Mouse (Mus musculus) cortical plate, adult 2 months (tissue): Measurements from ENCODE around the gene Rgs6. TPM values are rescaled to one million over a fixed set of nuclear protein-coding genes. Genes with fewer than 3 reads are reported as not detected.

Experiments
- H3K27ac ChIP-seq: fragments of 200-500 bp; 2 replicates; pipeline ENCODE4 v1.5.1; 2012; ENCODE audit warnings: low read length, control low read depth, inconsistent platforms; ENCODE audit not compliant: insufficient read depth
- H3K4me1 ChIP-seq: fragments of 200-500 bp; 2 replicates; pipeline ENCODE4 v1.6.1; 2011; ENCODE audit warnings: low read length; ENCODE audit not compliant: control insufficient read depth, insufficient read depth
- H3K4me3 ChIP-seq: fragments of 200-500 bp; 2 replicates; pipeline ENCODE4 v1.5.1; 2011; ENCODE audit warnings: mild to moderate bottlenecking, low read length, control low read depth; ENCODE audit not compliant: insufficient read depth
- CTCF ChIP-seq: fragments of 200-500 bp; IDR thresholded peaks from 2 replicates; pipeline ENCODE4 v1.5.1; 2011; ENCODE audit warnings: mild to moderate bottlenecking, control low read depth, low read length; ENCODE audit not compliant: insufficient read depth; ENCODE audit errors: extremely low read depth
- POLR2A ChIP-seq: fragments of 200-500 bp; IDR thresholded peaks from 2 replicates; pipeline ENCODE4 v1.6.1; 2011; ENCODE audit warnings: mild to moderate bottlenecking, low read length, control low read depth; ENCODE audit not compliant: insufficient read depth; ENCODE audit errors: extremely low read depth
- polyA plus RNA-seq: library from polyadenylated mRNA; depleted of rRNA; stranded (reverse); fragments of >200 nt; gene quantifications from 2 replicates; pipeline ENCODE4 v1.2.3, GENCODE M21; 2012

The Rgs6 gene
- polyA plus RNA-seq, 1 experiment = 40.0 TPM

GRCm38 (mm10) chr12:82815982-82816381 is 227.9 kb downstream of the Rgs6 start:
- H3K27ac ChIP-seq = no peak overlapping the region
- H3K4me3 ChIP-seq = no peak overlapping the region
- H3K4me1 ChIP-seq = peaks cover 7% of the 10 kb centered on the region
- TF ChIP-seq POLR2A (no peak), CTCF (no peak)

DNA sequence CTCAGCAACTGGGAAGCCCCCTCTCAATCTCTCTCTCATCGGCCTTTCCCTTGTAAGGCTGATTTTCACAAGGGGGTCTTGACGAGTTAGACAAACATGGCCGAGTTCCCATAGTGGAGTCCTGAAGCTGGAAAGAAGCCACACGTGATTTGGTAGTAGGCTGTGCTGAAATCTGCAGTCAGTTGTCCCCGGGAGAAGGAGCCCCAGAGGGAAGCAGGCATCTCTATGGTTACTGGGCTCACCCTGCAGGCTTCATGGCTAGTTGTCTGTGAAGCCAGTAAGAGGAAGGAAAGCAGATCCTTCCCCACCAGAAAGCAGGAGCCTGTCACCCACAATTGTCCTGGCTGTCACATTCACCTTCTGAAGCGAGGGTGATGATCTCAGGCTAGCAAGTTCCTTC is 231.2 kb downstream of the Rgs6 start:
- Histone ChIP-seq H3K4me3 (no peak overlapping the region), H3K4me1 (peaks cover 13% of the 10 kb centered on the region), H3K27ac (no peak overlapping the region)
- TF ChIP-seq CTCF (no peak), POLR2A (no peak)

- TF ChIP-seq POLR2A = no peak
- TF ChIP-seq CTCF = no peak
- H3K4me3 ChIP-seq = no peak overlapping the region
- no peak overlapping the region for H3K27ac ChIP-seq
- peaks cover 13% of the 10 kb centered on the region for H3K4me1 ChIP-seq
These were observed 231.9 kb downstream of the Rgs6 start for GRCm38 (mm10) chr12:82819991-82820390.

DNA sequence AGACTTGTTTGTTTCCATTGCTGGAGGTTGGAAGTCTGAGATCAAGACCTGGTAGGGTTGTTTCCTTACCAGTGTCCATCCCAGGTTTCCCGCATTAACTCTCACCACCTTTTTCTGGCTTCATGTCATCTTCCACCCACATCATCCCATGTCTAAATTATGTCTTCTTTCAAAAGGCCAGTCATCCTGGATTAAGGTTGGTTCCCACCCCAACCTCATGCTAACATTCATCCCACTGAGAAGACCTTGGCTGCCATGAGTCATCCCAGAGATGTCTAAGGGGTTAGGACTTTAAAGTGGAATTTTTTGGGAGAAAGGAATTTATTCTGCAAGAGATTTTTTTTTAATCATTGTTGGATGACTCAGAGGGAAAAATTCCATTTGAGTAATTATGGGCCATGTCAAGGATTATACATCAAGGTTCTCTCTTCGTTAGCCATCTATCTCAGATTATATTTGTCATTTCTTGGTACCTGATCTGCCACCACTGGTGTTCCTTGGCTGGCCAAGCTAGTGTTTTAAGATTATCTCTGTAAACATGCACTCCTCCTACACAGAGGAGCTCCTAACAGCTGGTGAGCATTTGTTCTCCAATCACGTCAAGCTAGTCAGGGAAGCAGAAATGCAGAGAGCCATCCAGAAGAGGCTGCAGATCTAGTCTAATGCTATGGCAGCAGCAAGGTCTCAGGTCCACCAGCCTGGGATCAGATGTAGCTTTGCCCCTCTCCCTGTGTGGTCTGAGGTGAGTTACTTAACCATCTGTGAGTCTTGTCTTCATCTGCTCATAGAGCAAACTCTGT is 234.9 kb downstream of the Rgs6 start:
- TF ChIP-seq CTCF = no peak
- TF ChIP-seq POLR2A = no peak
- Histone ChIP-seq H3K27ac (no peak overlapping the region), H3K4me1 (peaks cover 10% of the 10 kb centered on the region), H3K4me3 (no peak overlapping the region)

DNA sequence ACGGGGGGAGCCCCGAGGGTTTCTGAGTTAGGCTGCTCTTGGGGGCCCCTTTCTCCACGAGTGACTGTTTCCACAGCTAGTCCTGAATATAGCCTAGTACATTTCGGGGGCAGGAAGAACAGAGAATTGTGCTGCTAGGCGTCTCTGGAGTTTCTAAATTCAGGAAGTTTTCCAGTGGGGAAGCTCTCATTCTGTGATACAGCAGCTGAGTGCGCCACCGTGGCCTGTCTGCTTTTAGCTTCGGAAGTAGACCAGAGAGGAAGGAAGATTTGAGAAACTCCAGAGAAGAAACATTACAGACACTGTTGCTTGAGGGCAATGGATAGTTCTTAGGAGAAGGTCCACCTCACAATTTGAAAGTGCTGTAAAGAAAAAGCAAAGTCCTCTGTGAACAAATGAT is 242.2 kb downstream of the Rgs6 start:
- no peak overlapping the region for H3K27ac ChIP-seq
- no peak overlapping the region for H3K4me3 ChIP-seq
- no peaks in the 10 kb centered on the region for H3K4me1 ChIP-seq
- TF ChIP-seq CTCF = no peak
- TF ChIP-seq POLR2A = no peak

DNA sequence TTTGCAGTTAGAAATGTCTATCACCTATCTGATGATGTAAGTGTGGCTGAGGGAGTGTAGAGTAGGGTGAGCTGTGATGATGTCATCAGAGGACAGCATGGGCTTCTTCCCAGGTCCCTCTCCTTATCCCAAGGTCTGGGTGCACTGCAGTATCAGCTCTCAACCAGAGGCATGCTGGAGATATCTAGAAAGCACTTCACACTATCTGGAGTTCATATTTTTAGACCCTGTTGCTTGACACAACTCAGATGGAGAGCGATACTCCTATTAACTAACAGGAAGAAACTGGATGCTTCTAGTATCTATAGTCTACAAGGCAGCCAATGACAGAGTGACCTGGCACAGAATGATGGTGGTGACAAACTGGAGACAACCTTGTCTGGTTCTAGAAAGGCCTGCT is 250.5 kb downstream of the Rgs6 start:
- no peak for TF ChIP-seq CTCF
- TF ChIP-seq POLR2A = no peak
- Histone ChIP-seq H3K4me3 (no peak overlapping the region), H3K27ac (no peak overlapping the region), H3K4me1 (no peaks in the 10 kb centered on the region)

DNA sequence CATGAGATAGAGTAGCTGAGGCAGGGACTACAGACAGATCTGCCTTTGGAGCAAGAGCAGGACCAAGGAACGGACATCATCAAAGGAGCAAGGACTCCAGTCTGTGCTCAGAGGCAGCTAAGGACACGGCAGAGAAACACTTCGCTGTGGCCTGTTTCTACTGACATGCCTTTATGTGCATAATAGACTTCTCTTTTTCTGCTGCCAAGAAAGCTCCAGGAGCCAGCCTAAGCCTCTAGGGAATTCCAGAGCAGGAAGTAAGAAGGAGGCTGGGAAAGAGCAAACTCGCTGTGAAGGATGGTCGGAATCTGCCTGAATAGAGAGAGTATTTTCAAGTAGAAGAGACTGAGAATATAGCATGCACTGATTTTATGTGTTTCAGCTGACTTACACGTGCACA is 253.5 kb downstream of the Rgs6 start:
- H3K27ac ChIP-seq = no peak overlapping the region

GRCm38 (mm10) chr12:82848304-82848872 is 260.3 kb downstream of the Rgs6 start:
- no peak for TF ChIP-seq CTCF
- no peak for TF ChIP-seq POLR2A
- no peak overlapping the region for H3K27ac ChIP-seq
- no peaks in the 10 kb centered on the region for H3K4me1 ChIP-seq
- no peak overlapping the region for H3K4me3 ChIP-seq

More for the DNA sequence above, 253.5 kb downstream of the Rgs6 start:
- no peak overlapping the region for H3K4me3 ChIP-seq
- TF ChIP-seq CTCF = no peak
- TF ChIP-seq POLR2A = no peak
- H3K4me1 ChIP-seq = no peaks in the 10 kb centered on the region

GRCm38 (mm10) chr12:82854902-82855301 is 266.8 kb downstream of the Rgs6 start:
- TF ChIP-seq CTCF (no peak), POLR2A (no peak)
- Histone ChIP-seq H3K27ac (peak overlapping the region; percentile 12), H3K4me3 (no peak overlapping the region), H3K4me1 (peaks cover 1% of the 10 kb centered on the region; the same call in 1 of the 2 replicates)

DNA sequence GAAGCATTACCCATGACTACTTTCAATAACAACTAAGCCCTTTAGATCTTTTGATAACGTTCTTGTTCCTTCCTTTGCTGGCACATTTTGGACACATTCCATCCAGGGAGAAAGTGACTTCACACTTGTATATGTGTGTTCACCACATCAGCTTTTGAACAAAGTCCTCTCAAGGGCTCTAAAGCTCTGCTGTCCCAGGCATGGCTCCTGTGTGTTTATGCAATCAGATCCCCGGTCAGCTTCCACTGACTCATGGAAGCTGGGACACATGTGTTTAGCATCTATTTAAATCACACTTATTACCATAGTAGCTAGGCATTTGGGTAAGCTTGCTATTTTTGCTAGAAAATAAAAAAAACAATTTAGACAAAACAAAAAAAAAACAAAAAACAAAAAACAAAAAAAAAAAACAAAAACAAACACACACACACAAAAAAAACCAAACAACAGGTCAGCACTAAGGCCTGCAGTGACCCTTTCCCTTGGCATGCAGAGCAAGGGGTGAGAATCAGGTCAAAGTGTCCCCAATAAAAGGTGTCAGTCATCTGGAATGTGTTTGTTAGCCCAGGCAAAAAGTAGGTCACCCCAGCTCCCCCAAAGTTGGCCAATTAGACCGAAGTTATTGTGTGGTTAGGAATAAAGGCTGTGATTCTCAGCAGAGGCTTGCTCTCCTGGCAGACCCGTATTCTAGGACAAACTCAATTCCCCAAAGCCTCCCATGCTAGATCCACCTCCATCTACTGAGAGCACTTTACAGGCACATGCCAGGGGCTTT is 267.4 kb downstream of the Rgs6 start:
- TF ChIP-seq POLR2A (no peak), CTCF (no peak)
- no peak overlapping the region for H3K4me3 ChIP-seq
- peak overlapping the region; percentile 12 for H3K27ac ChIP-seq
- peaks cover 1% of the 10 kb centered on the region; the same call in 1 of the 2 replicates for H3K4me1 ChIP-seq

DNA sequence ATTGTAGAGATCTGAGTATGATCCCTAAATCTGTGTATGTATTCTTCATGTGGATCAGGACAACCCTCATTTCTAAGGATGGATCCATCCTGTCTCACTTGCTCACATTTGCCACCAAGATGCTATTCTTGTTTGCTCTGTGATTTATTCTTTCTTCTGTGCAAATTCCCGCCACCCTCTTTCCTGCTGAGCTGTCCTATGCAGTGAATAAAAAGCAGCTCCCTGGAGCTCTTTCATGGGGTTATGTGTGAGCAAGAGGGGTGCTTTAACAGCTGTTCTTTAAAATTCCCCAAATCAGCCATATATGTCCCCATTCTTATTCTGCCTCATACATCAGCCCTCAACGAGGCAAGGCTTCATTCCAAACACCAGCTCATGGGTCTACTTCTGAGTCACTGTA is 277.6 kb downstream of the Rgs6 start:
- Histone ChIP-seq H3K27ac (no peak overlapping the region; the same call in none of the 2 replicates), H3K4me3 (no peak overlapping the region), H3K4me1 (peaks cover 2% of the 10 kb centered on the region; the same call in 1 of the 2 replicates)
- TF ChIP-seq CTCF (no peak), POLR2A (no peak)
